Mouse (Mus musculus) right cerebral cortex, postnatal 14 days (tissue): ENCODE results near the gene Slc39a9.
A peak's percentile ranks its signal among the peaks of the same experiment; 100 is the strongest.

ENCODE experiments used
- DNase-seq: peaks from one replicate; pipeline ENCODE4 v3.0.0; 2022

The Slc39a9 gene

GRCm38 (mm10) chr12:80643693-80644505 is at the start of gene Slc39a9, which contains the start of gene Erh:
Gene Slc39a9, plus strand, starts transcription at chr12:80643883.
Gene Erh, minus strand, starts transcription at chr12:80644341.
- peak; percentile 91 for DNase-seq

GRCm38 (mm10) chr12:80594141-80594540 is 49.5 kb upstream of the Slc39a9 start:
- DNase-seq, result no peak

- DNase-seq, result no peak
These were observed 48.9 kb upstream of the Slc39a9 start for GRCm38 (mm10) chr12:80594781-80595180.

GRCm38 (mm10) chr12:80595566-80595965 is 48.1 kb upstream of the Slc39a9 start:
- no peak for DNase-seq

- no peak for DNase-seq
These were observed 47.7 kb upstream of the Slc39a9 start for GRCm38 (mm10) chr12:80595968-80596367.

GRCm38 (mm10) chr12:80598236-80598635 is 45.4 kb upstream of the Slc39a9 start:
- DNase-seq, result no peak

GRCm38 (mm10) chr12:80598756-80599155 is 44.9 kb upstream of the Slc39a9 start:
- DNase-seq, result peak; percentile 42

GRCm38 (mm10) chr12:80601597-80602269 is 42.0 kb upstream of the Slc39a9 start:
- no peak for DNase-seq

- DNase-seq, result no peak
These were observed 41.3 kb upstream of the Slc39a9 start for GRCm38 (mm10) chr12:80602432-80602831.

- DNase-seq, result peak; percentile 34
These were observed 40.1 kb upstream of the Slc39a9 start for GRCm38 (mm10) chr12:80603566-80603965.

GRCm38 (mm10) chr12:80604218-80604617 is 39.5 kb upstream of the Slc39a9 start:
- no peak for DNase-seq

- no peak for DNase-seq
These were observed 35.1 kb upstream of the Slc39a9 start for GRCm38 (mm10) chr12:80608576-80608975.

- DNase-seq, result no peak
These were observed 33.8 kb upstream of the Slc39a9 start for GRCm38 (mm10) chr12:80609928-80610327.

- no peak for DNase-seq
These were observed 31.4 kb upstream of the Slc39a9 start for GRCm38 (mm10) chr12:80612113-80612791.

- no peak for DNase-seq
These were observed 28.1 kb upstream of the Slc39a9 start for GRCm38 (mm10) chr12:80615371-80616257.

GRCm38 (mm10) chr12:80620501-80620900 is 23.2 kb upstream of the Slc39a9 start:
- no peak for DNase-seq

GRCm38 (mm10) chr12:80631790-80632189 is 11.9 kb upstream of the Slc39a9 start:
- no peak for DNase-seq

GRCm38 (mm10) chr12:80642725-80643692 is 674 bp upstream of the Slc39a9 start:
- peak; percentile 47 for DNase-seq

- DNase-seq, result no peak
These were observed 804 bp downstream of the Slc39a9 start for GRCm38 (mm10) chr12:80644506-80644868.

GRCm38 (mm10) chr12:80646377-80646776 is 2.7 kb downstream of the Slc39a9 start:
- no peak for DNase-seq

- DNase-seq, result no peak
These were observed 10.4 kb downstream of the Slc39a9 start for GRCm38 (mm10) chr12:80653951-80654658.
